ENCODE assay signal across 10 mouse cellular contexts in the genomic region with DNA sequence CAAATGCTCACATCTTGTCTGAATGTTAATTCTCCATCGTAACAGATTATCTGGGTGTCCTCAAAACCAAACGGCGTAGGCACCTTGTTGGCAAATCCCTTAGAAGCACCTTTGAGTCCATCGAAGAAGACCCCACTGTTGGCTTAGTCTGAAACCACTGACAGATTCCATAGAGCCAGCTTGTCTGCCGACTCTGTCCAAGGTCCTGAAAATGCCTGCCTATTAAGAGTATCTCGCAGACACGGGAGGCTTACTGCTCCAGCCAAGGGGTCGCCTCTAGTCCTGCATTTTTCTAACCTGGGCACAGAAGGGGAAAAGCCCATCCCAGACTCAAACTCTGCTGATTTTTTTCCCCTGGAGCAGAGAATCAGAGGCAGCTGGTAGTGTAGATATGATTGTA. TPM values are rescaled to one million over a fixed set of nuclear protein-coding genes. Genes with fewer than 3 reads are reported as not detected.
DNase-seq lines count a peak whose midpoint lies in the region; ATAC-seq and TF ChIP-seq lines count a peak whose summit lies in the region.
"Had no signal": no experiment of that assay in that cellular context is flagged by ENCODE, and none has a peak within 500 bp of the region (broad histone marks: within the 10 kb centered on the region; RNA-seq: fewer than 3 reads in every experiment).

No protein-coding gene starts in this region.

- in situ Hi-C loops in ES-E14 (cut with MboI; ENCODE audit: low sequenced_read_pairs in 2 of 2, unreplicated experiment in 2 of 2): no loop called here

- ATAC-seq in kidney, embryonic 15.5 days (replicated peaks; ENCODE audit: low FRiP score): no peak
- no peak for ATAC-seq in erythroblast, adult 5-6 weeks (replicated peaks; ENCODE audit: low FRiP score, poor library complexity, severe bottlenecking)

- no peaks in the 10 kb centered on the region for H3K9me3 ChIP-seq in kidney, embryonic 15.5 days (replicated peaks)
- no peaks in the 10 kb centered on the region for H3K9me3 ChIP-seq in ES-E14 (ENCODE audit: control insufficient read depth, insufficient read depth, low read depth, low read length)
- H3K9me3 ChIP-seq: embryonic facial prominence, embryonic 13.5 days; heart, embryonic 10.5 days had no signal

- no peak overlapping the region for H3K4me3 ChIP-seq in kidney, embryonic 15.5 days (replicated peaks)
- no peak overlapping the region for H3K4me3 ChIP-seq in ES-E14 (ENCODE audit: insufficient read depth in 1 of 2, low read depth in 1 of 2, low read length in 2 of 2, poor library complexity in 1 of 2, severe bottlenecking in 1 of 2)
- H3K4me3 ChIP-seq: embryonic facial prominence, embryonic 13.5 days; heart, embryonic 10.5 days had no signal

- H3K36me3 ChIP-seq in kidney, embryonic 15.5 days: no peaks in the 10 kb centered on the region
- H3K36me3 ChIP-seq in ES-E14 (ENCODE audit: control insufficient read depth, insufficient read depth, low read length, poor library complexity, severe bottlenecking): no peaks in the 10 kb centered on the region
- H3K36me3 ChIP-seq: embryonic facial prominence, embryonic 13.5 days; heart, embryonic 10.5 days had no signal

- peaks cover 23% of the 10 kb centered on the region for H3K4me1 ChIP-seq in kidney, embryonic 15.5 days
- peaks cover 0 to 15% of the 10 kb centered on the region in 2 experiments; a peak in 1 of 4 replicates for H3K4me1 ChIP-seq in ES-E14 (ENCODE audit: control insufficient read depth in 2 of 2, insufficient read depth in 2 of 2, low read length in 2 of 2, poor library complexity in 1 of 2)

- WGBS in kidney, embryonic 15.5 days: 21% methylated on average over 8 of the region's 8 CpGs

- DNase-seq in kidney, adult 18-20 months: peak; percentile 39
- peak; percentile 62 for DNase-seq in 416B (ENCODE audit: low read depth)
- peak; percentile 68 for DNase-seq in ES-E14 (ENCODE audit: low read depth, low spot score)
- DNase-seq in kidney, postnatal 10 days: peak; percentile 76
- DNase-seq in frontal cortex, postnatal 36 days (ENCODE audit: low spot score in 2 of 2): no peak
- no peak for DNase-seq in right cerebral cortex, adult 2 months (ENCODE audit: low spot score in 2 of 2)

- peaks cover 78% of the 10 kb centered on the region for H3K27me3 ChIP-seq in kidney, embryonic 15.5 days

- H3K9ac ChIP-seq in kidney, embryonic 15.5 days: no peak overlapping the region
- H3K9ac ChIP-seq in ES-E14 (ENCODE audit: insufficient read depth, low read depth, low read length, poor library complexity, severe bottlenecking): no peak overlapping the region
- H3K9ac ChIP-seq: embryonic facial prominence, embryonic 13.5 days had no signal

- no peak overlapping the region for H3K4me2 ChIP-seq in kidney, embryonic 15.5 days
- H3K4me2 ChIP-seq: embryonic facial prominence, embryonic 13.5 days had no signal

- H3K27ac ChIP-seq in kidney, embryonic 15.5 days: no peak overlapping the region
- no peak overlapping the region for H3K27ac ChIP-seq in ES-E14 (ENCODE audit: insufficient read depth, low read depth, low read length, poor library complexity, severe bottlenecking)
- H3K27ac ChIP-seq: embryonic facial prominence, embryonic 13.5 days; heart, embryonic 10.5 days had no signal

TF ChIP-seq in ES-E14, 5 proteins besides CTCF, POLR2A, EP300 and RAD21:
- TF ChIP-seq ZNF384 (IDR thresholded peaks at IDR 0.05; ENCODE audit: low read depth, low read length): no peak
- no peak for TF ChIP-seq CHD2 (IDR thresholded peaks at IDR 0.05; ENCODE audit: low read depth, low read length)
- no peak for TF ChIP-seq HCFC1 (IDR thresholded peaks at IDR 0.05; ENCODE audit: borderline replicate concordance, insufficient read depth, low read length)
- TF ChIP-seq ZC3H11A (IDR thresholded peaks at IDR 0.05; ENCODE audit: borderline replicate concordance, low read depth, low read length): no peak
- TF ChIP-seq MAFK (IDR thresholded peaks at IDR 0.05; ENCODE audit: insufficient read depth, low read depth, low read length): no peak

RNA-seq across cellular contexts. Expression of gene Slc12a5, which starts 5.8 kb away (rescaled TPM):
- 1.1 TPM in 2 replicates for polyA plus RNA-seq in kidney, embryonic 15.5 days (2015; fragmentation: Nextera tagmentation; extraction: Ambion mirVana)
- total RNA-seq in ES-E14 (2012; rRNA removed): 1.7 and 2.0 TPM in 2 replicates
- total RNA-seq in erythroblast, adult 5-6 weeks (2015; ENCODE audit: low replicate concordance): not detected in 2 replicates
- total RNA-seq in erythroblast, adult 5-6 weeks (2017; ENCODE audit: low replicate concordance): not detected in 2 replicates

RNA-seq across cellular contexts. Expression of gene Mmp9, which starts 25.8 kb away (rescaled TPM):
- 2.6 and 41.3 TPM in 2 replicates for polyA plus RNA-seq in kidney, embryonic 15.5 days (2015; fragmentation: Nextera tagmentation; extraction: Ambion mirVana)
- total RNA-seq in ES-E14 (2012; rRNA removed): 5.8 and 7.0 TPM in 2 replicates
- 73.6 and 120 TPM in 2 replicates for total RNA-seq in erythroblast, adult 5-6 weeks (2015; ENCODE audit: low replicate concordance)
- total RNA-seq in erythroblast, adult 5-6 weeks (2017; ENCODE audit: low replicate concordance): 31.4 and 35.7 TPM in 2 replicates

RNA-seq across cellular contexts. Expression of gene Zfp335, which starts 54.8 kb away (rescaled TPM):
- polyA plus RNA-seq in kidney, embryonic 15.5 days (2015; fragmentation: Nextera tagmentation; extraction: Ambion mirVana): 12.1 and 14.4 TPM in 2 replicates
- 18.5 and 22.4 TPM in 2 replicates for total RNA-seq in ES-E14 (2012; rRNA removed)
- 13.4 and 17.9 TPM in 2 replicates for total RNA-seq in erythroblast, adult 5-6 weeks (2015; ENCODE audit: low replicate concordance)
- 9.9 and 10.3 TPM in 2 replicates for total RNA-seq in erythroblast, adult 5-6 weeks (2017; ENCODE audit: low replicate concordance)

Comparison
In these comparisons a context has a peak if more than half of its experiments do, and no peak if none do; other contexts are left out.
1. DNase-seq: peak in kidney, adult 18-20 months (single experiment), 416B (single experiment), ES-E14 (single experiment) and kidney, postnatal 10 days (single experiment); none in frontal cortex, postnatal 36 days (0 of 2) and right cerebral cortex, adult 2 months (0 of 2).